Mouse (Mus musculus) limb, embryonic 15.5 days (tissue): ENCODE data around the gene Tubgcp2. TPM values are rescaled to one million over a fixed set of nuclear protein-coding genes. Genes with fewer than 3 reads are reported as not detected.

Experiments used
- ATAC-seq: fragments of 200-750 bp; cut with Nextera tagmentation; 2 replicates; pipeline ENCODE4 v1.8.0; 2017; ENCODE audit warnings: low read depth, moderate TSS enrichment; ENCODE audit not compliant: insufficient number of reproducible peaks, low FRiP score, low TSS enrichment
- H3K27ac ChIP-seq: fragments of 300-500 bp; sonication (generic); 2 replicates; pipeline ENCODE4 v1.5.1; 2015; ENCODE audit warnings: moderate library complexity, mild to moderate bottlenecking, inconsistent platforms
- H3K27me3 ChIP-seq: fragments of 300-500 bp; sonication (generic); 2 replicates; pipeline ENCODE4 v1.6.1; 2015; ENCODE audit warnings: inconsistent platforms
- H3K36me3 ChIP-seq: fragments of 300-500 bp; sonication (generic); 2 replicates; pipeline ENCODE4 v1.6.1; 2015; ENCODE audit warnings: inconsistent platforms
- H3K4me1 ChIP-seq: fragments of 300-500 bp; sonication (generic); 2 replicates; pipeline ENCODE4 v1.6.1; 2015; ENCODE audit warnings: inconsistent platforms
- H3K4me2 ChIP-seq: fragments of 300-500 bp; sonication (generic); 2 replicates; pipeline ENCODE4 v1.6.1; 2015; ENCODE audit warnings: mild to moderate bottlenecking, inconsistent platforms
- H3K4me3 ChIP-seq: fragments of 300-500 bp; sonication (generic); 2 replicates; pipeline ENCODE4 v1.5.1; 2015; ENCODE audit warnings: mild to moderate bottlenecking, inconsistent platforms
- H3K9ac ChIP-seq: fragments of 300-500 bp; sonication (generic); 2 replicates; pipeline ENCODE4 v1.6.1; 2015; ENCODE audit warnings: inconsistent platforms
- H3K9me3 ChIP-seq: fragments of 300-500 bp; sonication (generic); 2 replicates; pipeline ENCODE4 v1.6.1; 2016; ENCODE audit warnings: inconsistent platforms
- WGBS: fragments of 180-500 bp; shearing (Covaris S2); methylation state at CpG from one replicate; pipeline ENCODE4 v1.1.7; 2015; 5-methylcytosine and 5-hydroxymethylcytosine counted together
- polyA plus RNA-seq: library from polyadenylated mRNA; unstranded; fragments of >200 nt; fragmentation: Nextera tagmentation; extraction: Ambion mirVana; gene quantifications from 2 replicates; pipeline ENCODE4 v1.2.1, GENCODE M21; 2015

Tubgcp2 gene
- polyA plus RNA-seq, 1 experiment from 2014 or later: 51.9 TPM

DNA sequence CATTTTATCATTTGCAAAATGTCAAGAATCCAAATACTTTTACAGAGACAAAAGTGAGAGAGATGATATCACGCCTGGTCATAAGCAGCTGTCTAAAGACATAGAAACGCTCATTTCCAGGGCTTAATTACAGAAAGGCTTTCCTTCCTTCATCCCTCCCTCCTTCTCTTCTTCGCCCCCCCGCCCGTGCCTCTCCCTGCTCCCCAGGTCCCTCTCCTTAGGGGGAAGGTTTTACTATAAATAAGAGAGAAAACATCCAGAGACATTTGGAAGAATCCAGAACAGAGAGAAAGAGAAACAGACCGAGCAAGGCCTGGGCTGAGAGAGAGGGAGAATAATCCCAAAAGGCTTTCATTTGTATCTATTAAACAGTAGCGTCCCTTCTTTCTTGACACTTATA is 1.0 kb downstream of the Tubgcp2 start:
- ATAC-seq: no peak
- Histone ChIP-seq H3K4me1 (peaks cover 20% of the 10 kb centered on the region), H3K4me2 (peak overlapping the region; percentile 77), H3K27me3 (no peaks in the 10 kb centered on the region), H3K9me3 (no peaks in the 10 kb centered on the region), H3K27ac (peak overlapping the region; percentile 95), H3K36me3 (peaks cover 45% of the 10 kb centered on the region), H3K9ac (peak overlapping the region; percentile 87), H3K4me3 (peak overlapping the region; percentile 83)
- WGBS: 12% methylated on average over 7 of the region's 7 CpGs

DNA sequence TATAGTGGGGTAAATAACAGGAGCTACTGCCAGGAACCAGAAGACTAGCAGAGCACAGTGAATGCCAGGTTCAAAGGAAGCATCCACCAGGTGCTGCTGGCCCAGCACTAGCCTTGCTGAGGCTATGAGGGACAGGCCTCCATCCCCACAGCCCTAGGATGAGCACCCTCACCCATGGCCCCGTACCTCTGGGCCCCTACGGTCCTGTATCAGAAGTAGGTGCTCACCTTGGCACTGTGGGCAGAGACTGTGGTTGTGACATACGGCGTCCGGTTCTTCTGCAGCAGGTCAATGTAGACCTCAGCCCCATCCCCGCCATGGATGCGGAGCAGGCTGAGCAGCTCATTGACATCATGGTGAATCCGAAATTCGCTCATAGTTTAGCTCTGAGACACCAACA is 3.1 kb downstream of the Tubgcp2 start:
- H3K36me3 ChIP-seq: peaks cover 49% of the 10 kb centered on the region

DNA sequence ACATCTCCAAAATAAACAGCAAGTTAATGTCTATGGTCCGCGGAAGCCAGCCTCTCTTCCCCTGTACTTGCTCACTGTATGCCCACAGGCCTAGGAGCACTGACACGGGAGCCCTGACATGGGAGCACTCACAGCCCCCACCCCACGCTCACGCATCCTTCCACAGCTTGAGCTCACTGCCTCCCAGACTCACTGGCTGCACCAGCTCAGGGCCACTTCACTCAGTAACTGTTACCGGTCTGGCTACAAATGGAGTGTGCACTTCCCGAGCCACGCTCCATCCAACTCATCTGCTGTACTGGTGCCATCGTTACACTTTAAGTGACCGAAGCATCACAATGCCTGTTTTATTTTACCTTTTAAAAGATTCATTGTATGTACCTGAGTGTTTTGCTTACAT is 4.1 kb downstream of the Tubgcp2 start:
- H3K27ac ChIP-seq: no peak overlapping the region
- H3K4me1 ChIP-seq: peaks cover 17% of the 10 kb centered on the region
- H3K27me3 ChIP-seq: no peaks in the 10 kb centered on the region
- peaks cover 56% of the 10 kb centered on the region for H3K36me3 ChIP-seq
- no peak overlapping the region for H3K4me3 ChIP-seq
- H3K4me2 ChIP-seq: no peak overlapping the region
- ATAC-seq: no peak
- no peak overlapping the region for H3K9ac ChIP-seq
- no peaks in the 10 kb centered on the region for H3K9me3 ChIP-seq
- WGBS: 94% methylated on average over 10 of the region's 10 CpGs

More for the DNA sequence above, 3.1 kb downstream of the Tubgcp2 start:
- H3K27me3 ChIP-seq: no peaks in the 10 kb centered on the region
- WGBS: 94% methylated on average over 9 of the region's 9 CpGs
- H3K9ac ChIP-seq: no peak overlapping the region
- H3K4me2 ChIP-seq: no peak overlapping the region
- H3K27ac ChIP-seq: no peak overlapping the region
- no peak for ATAC-seq
- peaks cover 20% of the 10 kb centered on the region for H3K4me1 ChIP-seq
- no peak overlapping the region for H3K4me3 ChIP-seq
- H3K9me3 ChIP-seq: no peaks in the 10 kb centered on the region

DNA sequence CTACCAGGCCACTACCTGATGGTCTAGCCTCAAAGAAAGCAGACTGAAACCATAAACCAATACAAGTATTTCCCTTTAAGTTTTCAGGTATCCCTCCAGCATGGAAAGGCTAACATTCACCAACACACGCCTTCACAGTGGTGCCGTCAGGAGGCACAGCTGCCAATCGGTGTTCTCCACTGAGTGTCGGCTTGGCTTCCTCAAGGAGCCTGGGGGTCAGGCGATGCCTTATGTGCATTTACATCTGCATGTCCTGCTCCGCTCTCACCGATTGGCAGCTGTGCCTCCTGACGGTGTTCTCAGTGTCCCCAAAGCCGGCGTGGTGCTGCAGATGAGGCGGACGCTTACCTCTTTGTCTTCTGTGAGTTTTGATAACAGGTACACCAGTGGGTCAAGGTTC is 4.7 kb downstream of the Tubgcp2 start:
- Histone ChIP-seq H3K27me3 (no peaks in the 10 kb centered on the region), H3K27ac (no peak overlapping the region), H3K4me2 (no peak overlapping the region), H3K4me1 (peaks cover 11% of the 10 kb centered on the region), H3K36me3 (peaks cover 56% of the 10 kb centered on the region), H3K9me3 (no peaks in the 10 kb centered on the region), H3K9ac (no peak overlapping the region), H3K4me3 (no peak overlapping the region)
- WGBS: 92% methylated on average over 12 of the region's 12 CpGs
- ATAC-seq: no peak

DNA sequence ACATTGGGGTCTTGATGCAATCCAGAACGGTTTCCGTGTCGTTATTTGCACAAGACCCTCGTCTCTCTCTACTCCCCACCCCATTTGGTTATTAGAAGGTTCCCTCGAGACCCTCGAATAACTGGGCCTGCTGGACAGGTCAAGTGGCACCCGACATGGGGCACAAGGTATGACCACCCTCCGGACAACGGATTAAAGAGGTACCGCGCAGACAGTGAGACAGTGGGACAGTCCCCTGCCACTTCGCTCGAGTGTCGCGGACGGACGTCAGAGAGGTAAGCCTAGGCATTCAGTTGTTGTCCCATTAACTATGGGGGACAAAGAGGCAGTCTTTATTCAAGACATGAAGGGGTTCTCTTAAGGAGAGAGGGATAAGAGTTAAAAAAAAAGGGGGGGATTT is 25.1 kb downstream of the Tubgcp2 start:
- 96% methylated on average over 17 of the region's 17 CpGs for WGBS
- H3K27ac ChIP-seq: no peak overlapping the region
- no peak for ATAC-seq

DNA sequence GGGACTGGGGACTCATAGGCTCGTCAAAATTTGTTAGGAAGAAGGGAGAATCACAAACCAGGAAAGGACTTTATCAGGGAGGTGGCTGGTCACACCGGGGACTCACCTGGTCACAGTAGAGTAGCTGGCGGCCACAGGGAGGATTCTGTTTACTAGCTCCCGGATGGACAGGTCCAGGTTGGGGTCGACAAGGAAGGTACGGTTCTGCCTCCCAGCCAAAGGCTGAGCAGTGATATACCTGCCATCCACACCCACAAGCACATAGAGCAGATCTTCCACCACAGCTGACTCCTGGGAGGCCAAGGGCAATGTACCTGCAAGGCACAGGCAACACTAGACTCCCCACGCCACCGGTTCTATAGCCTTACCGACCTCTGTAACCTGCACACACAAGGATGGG is 28.7 kb downstream of the Tubgcp2 start:
- WGBS: 92% methylated on average over 9 of the region's 9 CpGs
- Histone ChIP-seq H3K27me3 (no peaks in the 10 kb centered on the region), H3K36me3 (peaks cover 57% of the 10 kb centered on the region), H3K27ac (no peak overlapping the region), H3K4me2 (no peak overlapping the region), H3K4me1 (no peaks in the 10 kb centered on the region), H3K4me3 (no peak overlapping the region), H3K9ac (no peak overlapping the region), H3K9me3 (no peaks in the 10 kb centered on the region)
- ATAC-seq: no peak

More for the DNA sequence above, 25.1 kb downstream of the Tubgcp2 start:
- no peaks in the 10 kb centered on the region for H3K9me3 ChIP-seq
- H3K4me3 ChIP-seq: no peak overlapping the region
- no peaks in the 10 kb centered on the region for H3K4me1 ChIP-seq
- H3K36me3 ChIP-seq: peaks cover 34% of the 10 kb centered on the region
- H3K27me3 ChIP-seq: no peaks in the 10 kb centered on the region
- no peak overlapping the region for H3K4me2 ChIP-seq
- no peak overlapping the region for H3K9ac ChIP-seq

DNA sequence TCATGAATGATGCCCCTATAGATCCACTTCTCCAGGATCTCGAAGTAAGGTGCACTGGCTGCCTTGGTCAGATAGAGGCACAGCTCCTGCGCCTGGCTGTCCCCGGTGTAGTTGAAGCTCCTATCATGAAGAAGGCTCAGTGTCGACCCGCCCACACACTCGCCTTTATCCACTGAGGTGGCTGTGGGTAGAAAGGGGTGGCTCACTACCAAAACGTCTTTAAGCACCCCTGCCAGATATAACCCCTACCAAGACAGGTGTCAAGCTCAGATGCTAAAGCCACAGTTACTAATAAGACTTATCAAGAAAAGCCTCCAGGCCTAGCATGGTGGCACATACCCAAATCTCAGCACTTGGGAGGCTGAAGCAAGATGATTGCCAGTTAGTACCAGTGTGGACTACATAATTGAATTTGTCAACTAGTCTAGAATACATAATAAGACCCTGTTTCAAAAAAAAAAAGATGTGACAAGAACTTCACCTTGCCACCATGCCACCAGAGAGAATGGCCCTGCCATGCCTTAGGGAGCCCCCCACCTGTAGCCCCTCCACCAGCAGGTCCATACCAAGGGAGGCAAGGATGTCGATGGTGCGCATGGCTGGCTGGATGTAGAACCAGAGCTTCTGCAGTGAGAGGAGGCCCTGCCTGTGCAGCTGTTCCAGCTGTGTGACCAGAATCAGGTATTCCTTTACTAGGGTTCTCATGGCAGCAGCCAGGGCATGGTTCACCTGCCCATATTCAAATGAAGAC is 29.4 kb downstream of the Tubgcp2 start:
- H3K27ac ChIP-seq: no peak overlapping the region
- no peaks in the 10 kb centered on the region for H3K9me3 ChIP-seq
- 90% methylated on average over 9 of the region's 9 CpGs for WGBS
- no peak for ATAC-seq
- peaks cover 62% of the 10 kb centered on the region for H3K36me3 ChIP-seq
- H3K4me3 ChIP-seq: no peak overlapping the region
- H3K9ac ChIP-seq: no peak overlapping the region
- H3K27me3 ChIP-seq: no peaks in the 10 kb centered on the region
- H3K4me1 ChIP-seq: no peaks in the 10 kb centered on the region
- no peak overlapping the region for H3K4me2 ChIP-seq

DNA sequence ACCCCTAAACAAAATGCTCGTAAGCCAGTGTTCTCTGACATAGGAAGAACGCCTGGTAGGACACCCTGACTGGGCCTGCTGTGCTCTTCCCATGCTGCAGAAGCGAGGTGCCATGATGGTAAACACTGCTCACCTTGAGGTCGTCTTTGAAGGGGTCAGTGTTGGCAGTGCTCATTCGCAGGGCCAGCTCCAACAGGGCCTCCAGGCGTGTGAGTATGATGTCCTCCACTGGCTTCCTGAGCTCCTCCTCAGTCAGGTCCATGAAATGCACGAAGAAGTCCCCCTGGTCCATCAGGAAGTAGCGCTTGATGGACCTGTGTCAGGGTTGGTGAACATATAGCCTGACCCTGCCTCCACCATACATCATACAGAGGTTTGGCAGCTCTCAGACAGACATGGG is 31.8 kb downstream of the Tubgcp2 start:
- Histone ChIP-seq H3K4me3 (no peak overlapping the region), H3K27me3 (no peaks in the 10 kb centered on the region), H3K9me3 (no peaks in the 10 kb centered on the region), H3K4me1 (no peaks in the 10 kb centered on the region), H3K4me2 (no peak overlapping the region), H3K27ac (no peak overlapping the region), H3K36me3 (peaks cover 70% of the 10 kb centered on the region), H3K9ac (no peak overlapping the region)
- no peak for ATAC-seq
- 89% methylated on average over 8 of the region's 8 CpGs for WGBS

DNA sequence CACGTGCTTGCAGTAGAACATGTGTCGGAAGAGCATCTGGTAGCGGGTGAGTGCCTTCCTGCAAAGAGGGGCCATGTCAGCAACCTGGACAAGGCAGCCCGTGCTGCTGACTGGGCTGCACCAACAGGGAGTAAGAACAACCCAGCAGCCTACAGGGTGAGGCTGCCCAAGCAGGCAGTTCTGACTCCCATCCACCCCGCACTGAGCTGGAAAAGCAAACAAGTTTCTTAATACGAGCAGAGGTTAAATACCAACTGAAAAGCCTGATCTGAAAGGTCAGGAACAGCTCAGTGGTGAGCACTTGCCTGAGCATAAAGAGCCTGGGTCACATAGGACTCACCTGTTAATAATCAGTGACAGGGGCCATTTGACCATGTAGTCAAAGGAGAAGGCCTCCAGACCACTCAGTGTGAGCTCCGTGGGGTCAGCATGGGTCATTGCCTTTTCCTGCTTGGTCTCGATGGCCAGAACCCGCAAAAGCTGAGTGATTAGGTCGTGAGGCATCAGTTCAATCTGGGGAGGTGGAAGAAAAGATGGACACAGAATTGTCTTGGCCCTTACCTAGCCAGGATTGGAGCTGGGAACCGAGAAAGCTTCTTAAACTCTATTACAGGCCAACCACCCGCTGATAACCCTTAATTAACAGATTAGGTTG is 35.3 kb downstream of the Tubgcp2 start:
- no peaks in the 10 kb centered on the region for H3K4me1 ChIP-seq
- no peak overlapping the region for H3K27ac ChIP-seq
- 73% methylated on average over 12 of the region's 12 CpGs for WGBS
- H3K9ac ChIP-seq: no peak overlapping the region
- no peak for ATAC-seq
- peaks cover 88% of the 10 kb centered on the region for H3K36me3 ChIP-seq
- H3K27me3 ChIP-seq: no peaks in the 10 kb centered on the region
- H3K4me3 ChIP-seq: no peak overlapping the region
- H3K9me3 ChIP-seq: no peaks in the 10 kb centered on the region
- H3K4me2 ChIP-seq: no peak overlapping the region

DNA sequence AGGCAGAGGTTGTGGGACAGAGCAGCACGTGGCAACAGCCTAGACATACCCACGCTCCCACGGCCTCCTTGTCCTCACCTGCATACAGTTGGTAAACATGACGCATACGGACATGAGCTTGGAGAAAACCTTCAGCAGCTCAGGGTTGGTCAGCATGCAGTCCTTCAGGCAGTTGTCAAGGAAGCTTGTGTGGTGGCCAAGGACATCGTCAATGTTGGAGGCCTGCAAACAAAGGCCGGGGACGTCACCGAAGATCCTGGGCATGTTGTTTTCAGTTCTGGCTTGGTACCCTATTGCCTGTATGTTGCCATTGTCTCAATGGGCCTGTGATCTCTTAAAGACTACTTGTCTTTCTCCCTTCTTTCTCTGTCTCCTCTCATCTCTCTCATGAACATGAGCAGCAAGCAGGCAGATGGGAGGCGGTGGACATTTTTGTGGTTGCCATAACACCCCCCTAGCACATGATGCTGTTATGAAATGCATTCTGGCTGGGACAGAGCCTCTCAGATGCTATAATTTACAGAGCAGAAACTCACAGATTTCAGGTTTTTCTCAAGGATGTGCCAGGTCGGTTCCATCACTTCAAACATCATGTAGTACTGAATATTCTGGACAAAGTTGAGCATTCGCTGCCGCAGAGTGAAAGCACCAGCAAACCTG is 37.6 kb downstream of the Tubgcp2 start:
- ATAC-seq: no peak
- 95% methylated on average over 13 of the region's 13 CpGs for WGBS
- H3K9ac ChIP-seq: no peak overlapping the region
- no peaks in the 10 kb centered on the region for H3K27me3 ChIP-seq
- no peaks in the 10 kb centered on the region for H3K9me3 ChIP-seq
- no peak overlapping the region for H3K4me3 ChIP-seq
- H3K27ac ChIP-seq: no peak overlapping the region
- no peaks in the 10 kb centered on the region for H3K4me1 ChIP-seq
- no peak overlapping the region for H3K4me2 ChIP-seq
- H3K36me3 ChIP-seq: peaks cover 80% of the 10 kb centered on the region

DNA sequence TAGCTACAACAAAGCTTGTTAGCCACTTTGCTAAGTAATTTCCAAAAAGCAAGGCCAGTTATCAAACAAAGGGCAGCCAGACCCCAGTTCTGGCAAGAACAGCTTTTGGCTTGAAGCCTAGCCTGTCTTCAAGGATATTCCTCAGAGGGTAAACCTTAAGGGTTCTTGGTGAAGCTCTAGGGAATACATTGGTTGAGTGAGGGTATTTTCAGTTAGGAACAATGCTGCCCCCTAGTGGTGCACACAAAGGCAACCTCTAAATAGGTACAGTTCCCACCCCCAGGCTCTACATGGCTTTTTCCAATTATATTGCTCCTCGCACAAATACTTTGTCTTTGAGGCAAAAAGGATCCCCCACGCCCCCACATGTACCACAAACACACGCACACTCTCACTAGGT is 41.8 kb downstream of the Tubgcp2 start:
- no peak overlapping the region for H3K4me2 ChIP-seq
- no peaks in the 10 kb centered on the region for H3K27me3 ChIP-seq
- H3K4me1 ChIP-seq: no peaks in the 10 kb centered on the region
- no peak for ATAC-seq
- 35% methylated on average over 3 of the region's 3 CpGs for WGBS
- peaks cover 46% of the 10 kb centered on the region for H3K36me3 ChIP-seq
- no peaks in the 10 kb centered on the region for H3K9me3 ChIP-seq
- no peak overlapping the region for H3K4me3 ChIP-seq
- no peak overlapping the region for H3K27ac ChIP-seq
- no peak overlapping the region for H3K9ac ChIP-seq

DNA sequence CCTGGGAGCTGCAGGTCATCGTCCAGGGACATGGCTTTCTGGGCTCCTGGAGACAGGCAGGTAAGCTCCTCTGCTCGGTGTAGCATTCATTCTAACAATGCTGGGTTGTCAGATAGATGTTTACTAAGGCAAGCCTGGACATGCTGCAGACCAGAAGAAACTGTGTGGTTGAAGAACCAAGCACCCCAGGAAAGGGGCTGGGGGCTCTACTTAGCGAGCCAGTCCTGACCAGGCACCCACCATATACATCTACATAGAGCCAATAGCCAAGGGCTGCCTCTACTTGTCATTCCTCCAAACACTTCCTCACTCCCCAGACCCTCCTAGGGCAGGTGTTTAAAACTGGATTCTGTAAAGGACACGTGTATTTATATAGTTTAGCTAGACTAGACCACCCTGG is 42.3 kb downstream of the Tubgcp2 start:
- no peak for ATAC-seq
- no peak overlapping the region for H3K4me3 ChIP-seq
- WGBS: 54% methylated on average over 4 of the region's 4 CpGs
- peaks cover 43% of the 10 kb centered on the region for H3K36me3 ChIP-seq
- no peaks in the 10 kb centered on the region for H3K27me3 ChIP-seq
- H3K27ac ChIP-seq: no peak overlapping the region
- no peaks in the 10 kb centered on the region for H3K9me3 ChIP-seq
- H3K4me1 ChIP-seq: no peaks in the 10 kb centered on the region
- no peak overlapping the region for H3K9ac ChIP-seq
- no peak overlapping the region for H3K4me2 ChIP-seq
